Mouse (Mus musculus) intestine, postnatal 0 days (tissue): Measurements from ENCODE around the gene Ndufb11. TPM values are rescaled to one million over a fixed set of nuclear protein-coding genes. Genes with fewer than 3 reads are reported as not detected.

Source experiments
- ATAC-seq: fragments of 200-750 bp; cut with Nextera tagmentation; 2 replicates; pipeline ENCODE4 v1.8.0; 2017; ENCODE audit warnings: mild to moderate bottlenecking, moderate TSS enrichment, moderate library complexity
- H3K27ac ChIP-seq: fragments of 300-500 bp; sonication (generic); 2 replicates; pipeline ENCODE4 v1.5.1; 2014; ENCODE audit warnings: mild to moderate bottlenecking, low read depth, low read length, moderate library complexity
- H3K27me3 ChIP-seq: fragments of 300-500 bp; sonication (generic); replicated peaks from 2 replicates; pipeline ENCODE4 v1.6.1; 2014; ENCODE audit warnings: low read length, mixed read lengths; ENCODE audit not compliant: control insufficient read depth, insufficient read depth
- H3K36me3 ChIP-seq: fragments of 300-500 bp; sonication (generic); 2 replicates; pipeline ENCODE4 v1.6.1; 2014; ENCODE audit warnings: mild to moderate bottlenecking, moderate library complexity; ENCODE audit not compliant: control insufficient read depth, insufficient read depth
- H3K4me1 ChIP-seq: fragments of 300-500 bp; sonication (generic); replicated peaks from 2 replicates; pipeline ENCODE4 v1.6.1; 2014; ENCODE audit warnings: antibody characterized with exemption, low read length, mixed read lengths; ENCODE audit not compliant: control insufficient read depth, insufficient read depth
- H3K4me2 ChIP-seq: fragments of 300-500 bp; sonication (generic); replicated peaks from 2 replicates; pipeline ENCODE4 v1.6.1; 2014; ENCODE audit warnings: low read depth, mild to moderate bottlenecking, moderate library complexity
- H3K4me3 ChIP-seq: fragments of 300-500 bp; sonication (generic); 2 replicates; pipeline ENCODE4 v1.5.1; 2014; ENCODE audit warnings: low read depth, low read length
- H3K9ac ChIP-seq: fragments of 300-500 bp; sonication (generic); 2 replicates; pipeline ENCODE4 v1.6.1; 2014; ENCODE audit warnings: mild to moderate bottlenecking, low read depth, low read length
- H3K9me3 ChIP-seq: fragments of 300-500 bp; sonication (generic); 2 replicates; pipeline ENCODE4 v1.6.1; 2016; ENCODE audit warnings: mixed run types; ENCODE audit not compliant: control insufficient read depth
- CTCF ChIP-seq: sonication (generic); IDR thresholded peaks from 2 replicates; pipeline ENCODE4 v1.5.1; 2016; ENCODE audit warnings: low read depth, mild to moderate bottlenecking, control low read depth, antibody characterized with exemption, moderate library complexity
- WGBS: fragments of 180-500 bp; shearing (Covaris S2); extraction: QIAGEN DNeasy Blood & Tissue Kit; methylation state at CpG from one replicate; pipeline ENCODE4 v1.1.7; 2014; 5-methylcytosine and 5-hydroxymethylcytosine counted together
- polyA plus RNA-seq: library from polyadenylated mRNA; unstranded; fragments of >200 nt; fragmentation: Nextera tagmentation; extraction: Ambion mirVana; gene quantifications from 2 replicates; pipeline ENCODE4 v1.2.1, GENCODE M21; 2015

Gene Ndufb11
- polyA plus RNA-seq, 1 experiment from 2014 or later = 339 TPM

- Histone ChIP-seq H3K4me1 (no peaks in the 10 kb centered on the region), H3K9me3 (no peaks in the 10 kb centered on the region), H3K27ac (no peak overlapping the region), H3K27me3 (no peaks in the 10 kb centered on the region), H3K4me3 (no peak overlapping the region), H3K4me2 (no peak overlapping the region), H3K9ac (no peak overlapping the region), H3K36me3 (no peaks in the 10 kb centered on the region)
- 87% methylated on average over 4 of the region's 4 CpGs for WGBS
- ATAC-seq = no peak
- no peak for TF ChIP-seq CTCF
These were observed 8.9 kb downstream of the Ndufb11 start for GRCm38 (mm10) chrX:20608500-20608899.

- H3K4me2 ChIP-seq = no peak overlapping the region
- no peaks in the 10 kb centered on the region for H3K9me3 ChIP-seq
- ATAC-seq = no peak
- H3K27ac ChIP-seq = no peak overlapping the region
- H3K4me3 ChIP-seq = no peak overlapping the region
- no peaks in the 10 kb centered on the region for H3K27me3 ChIP-seq
- 17% methylated on average over 4 of the region's 4 CpGs for WGBS
- H3K36me3 ChIP-seq = no peaks in the 10 kb centered on the region
- H3K9ac ChIP-seq = no peak overlapping the region
- H3K4me1 ChIP-seq = no peaks in the 10 kb centered on the region
- TF ChIP-seq CTCF = peak; percentile 46
These were observed 29.5 kb downstream of the Ndufb11 start for GRCm38 (mm10) chrX:20587968-20588367.

GRCm38 (mm10) chrX:20573927-20574326 is 43.5 kb downstream of the Ndufb11 start:
- Histone ChIP-seq H3K27me3 (no peaks in the 10 kb centered on the region), H3K9me3 (no peaks in the 10 kb centered on the region), H3K4me2 (no peak overlapping the region), H3K27ac (no peak overlapping the region), H3K36me3 (no peaks in the 10 kb centered on the region), H3K4me3 (no peak overlapping the region), H3K9ac (no peak overlapping the region), H3K4me1 (no peaks in the 10 kb centered on the region)
- no peak for ATAC-seq
- no peak for TF ChIP-seq CTCF
- WGBS = 71% methylated on average over 4 of the region's 4 CpGs

- Histone ChIP-seq H3K27ac (no peak overlapping the region), H3K4me1 (no peaks in the 10 kb centered on the region), H3K27me3 (no peaks in the 10 kb centered on the region), H3K36me3 (no peaks in the 10 kb centered on the region), H3K9me3 (no peaks in the 10 kb centered on the region), H3K9ac (no peak overlapping the region), H3K4me2 (no peak overlapping the region), H3K4me3 (no peak overlapping the region)
- TF ChIP-seq CTCF = no peak
- WGBS = 62% methylated on average over 9 of the region's 9 CpGs
- ATAC-seq = no peak
These were observed 44.7 kb downstream of the Ndufb11 start for GRCm38 (mm10) chrX:20572683-20573082.

- no peaks in the 10 kb centered on the region for H3K36me3 ChIP-seq
- ATAC-seq = peak; percentile 85
- WGBS = 50% methylated on average over 2 of the region's 2 CpGs
These were observed 46.4 kb downstream of the Ndufb11 start for GRCm38 (mm10) chrX:20571024-20571423.

More at GRCm38 (mm10) chrX:20571024-20571423, 46.4 kb downstream of the Ndufb11 start:
- no peak overlapping the region for H3K27ac ChIP-seq
- no peaks in the 10 kb centered on the region for H3K9me3 ChIP-seq
- no peak for TF ChIP-seq CTCF
- no peaks in the 10 kb centered on the region for H3K4me1 ChIP-seq
- H3K4me3 ChIP-seq = no peak overlapping the region
- H3K4me2 ChIP-seq = no peak overlapping the region
- no peaks in the 10 kb centered on the region for H3K27me3 ChIP-seq
- no peak overlapping the region for H3K9ac ChIP-seq

Other genes starting within 250 kb of the Ndufb11 start
- 3.0 and 3.2 TPM in 2 replicates for gene Jade3, start 191.9 kb downstream of the Ndufb11 start, polyA plus RNA-seq
- 13.1 and 14.4 TPM in 2 replicates for gene Rgn, start 67.8 kb downstream of the Ndufb11 start, polyA plus RNA-seq
- gene Rbm10, start 116 bp downstream of the Ndufb11 start, polyA plus RNA-seq = 15.8 and 16.3 TPM in 2 replicates
- gene Uba1, start 40.7 kb upstream of the Ndufb11 start, polyA plus RNA-seq = 77.1 and 79.7 TPM in 2 replicates
- 50.0 and 51.6 TPM in 2 replicates for gene Cdk16, start 70.3 kb upstream of the Ndufb11 start, polyA plus RNA-seq
- 3.8 and 4.1 TPM in 2 replicates for gene Usp11, start 86.3 kb upstream of the Ndufb11 start, polyA plus RNA-seq
- gene Araf, start 180.2 kb upstream of the Ndufb11 start, polyA plus RNA-seq = 67.0 and 69.2 TPM in 2 replicates